Mouse (Mus musculus) embryonic stem cell, embryonic (primary cell): Measurements from ENCODE around the gene Akna.

Experiments used
- CTCF ChIA-PET, 4 experiments: fragments of 300-600 bp in 2 of 4; fragments of 350-600 bp in 2 of 4; sonication (Branson Sonifier 250); formaldehyde crosslinking; loops; one replicate each; lab custom pipeline; 2022; ENCODE audit warnings: inconsistent platforms in 2 of 4; lab: Charles Lee
- POLR2A ChIA-PET, 4 experiments: fragments of 300-600 bp in 2 of 4; fragments of 350-600 bp in 2 of 4; sonication (Branson Sonifier 250); formaldehyde crosslinking; loops; one replicate each; lab custom pipeline; 2022; ENCODE audit warnings: antibody characterized with exemption in 4 of 4, inconsistent platforms in 1 of 4; lab: Charles Lee

Akna gene

GRCm38 (mm10) chr4:63400541-63401306 lies 2.4 kb downstream of the Akna start:
- ChIA-PET CTCF (no interaction called here), POLR2A (interaction anchor here in 1 of 4 experiments (1.5 kb wide), 1 partner anchor 10 kb away, joined by 4 read pairs; no protein-coding TSS in a partner anchor)

DNA sequence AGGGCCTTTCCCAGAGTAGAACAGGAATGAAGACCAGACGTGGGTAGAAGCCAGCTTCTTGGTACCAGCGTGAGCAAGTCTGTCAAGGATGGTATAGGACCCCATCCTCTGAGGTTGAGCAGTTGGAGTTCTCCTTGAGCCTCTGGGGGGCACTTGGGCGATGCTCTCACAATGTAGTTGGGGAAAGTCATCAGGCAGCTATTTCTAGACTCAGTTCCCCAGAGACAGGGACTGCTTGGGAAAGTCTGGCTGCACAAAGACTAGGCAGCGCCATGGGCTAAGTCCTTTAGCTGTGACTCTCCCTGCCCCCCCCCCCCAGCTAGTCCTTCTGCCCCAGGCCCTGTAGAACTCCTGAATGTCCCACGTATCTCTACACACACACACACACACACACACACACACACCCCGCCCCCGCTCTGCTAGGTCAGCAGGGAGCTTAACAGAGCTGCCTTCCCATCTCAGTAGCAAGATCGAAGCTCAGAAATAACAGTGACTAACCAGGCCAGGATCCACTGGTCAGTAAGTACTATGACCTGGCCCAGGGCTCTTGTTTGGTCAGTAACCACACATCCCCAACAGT lies 3.4 kb downstream of the Akna start:
- CTCF ChIA-PET = interaction anchor here in 1 of 4 experiments (0.6 kb wide), 1 partner anchor 115 kb away, joined by 3 read pairs; no protein-coding TSS in a partner anchor
- POLR2A ChIA-PET = interaction anchor here in 1 of 4 experiments (0.7 to 1.5 kb wide), 2 partner anchors 10 to 22 kb away, joined by 4 read pairs; no protein-coding TSS in a partner anchor

DNA sequence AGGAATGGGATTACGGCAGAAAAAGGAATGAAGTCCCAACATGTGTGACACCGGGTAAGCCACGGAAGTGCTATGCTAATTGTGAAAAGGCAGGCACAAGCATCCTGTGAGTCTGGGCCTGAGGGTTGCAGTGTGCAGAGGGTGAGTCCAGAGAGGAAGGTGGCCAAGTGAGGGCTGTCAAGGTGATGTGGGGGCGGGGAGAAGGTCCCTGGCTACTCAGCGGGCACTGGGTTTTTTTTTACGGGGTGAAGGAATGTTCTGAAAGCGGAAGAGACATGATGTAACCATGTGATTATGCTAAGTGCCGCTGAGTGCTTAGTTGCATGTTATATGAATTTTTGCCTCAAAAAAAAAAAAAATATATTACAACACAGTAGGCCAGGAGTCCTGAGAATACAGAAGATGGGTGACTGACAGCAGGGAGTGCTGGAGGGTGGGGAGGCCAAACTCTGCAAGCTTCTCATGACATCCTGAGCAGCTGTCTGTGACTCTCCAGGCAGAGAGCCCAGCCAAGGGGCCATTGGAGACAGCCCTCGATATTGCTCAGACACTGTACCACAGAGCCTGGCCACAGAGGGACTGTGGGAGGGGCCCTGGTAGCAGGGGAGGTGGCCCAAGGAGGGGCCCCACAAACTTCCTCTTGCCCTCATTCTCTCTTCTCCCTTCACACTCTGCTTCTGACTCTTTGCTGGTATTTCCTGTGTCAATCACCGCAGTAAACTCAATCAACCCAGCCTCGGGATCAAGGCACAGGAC lies 4.1 kb downstream of the Akna start:
- POLR2A ChIA-PET = interaction anchor here in 1 of 4 experiments (0.7 kb wide), 1 partner anchor 21 kb away, joined by 4 read pairs; no protein-coding TSS in a partner anchor
- CTCF ChIA-PET = no interaction called here

DNA sequence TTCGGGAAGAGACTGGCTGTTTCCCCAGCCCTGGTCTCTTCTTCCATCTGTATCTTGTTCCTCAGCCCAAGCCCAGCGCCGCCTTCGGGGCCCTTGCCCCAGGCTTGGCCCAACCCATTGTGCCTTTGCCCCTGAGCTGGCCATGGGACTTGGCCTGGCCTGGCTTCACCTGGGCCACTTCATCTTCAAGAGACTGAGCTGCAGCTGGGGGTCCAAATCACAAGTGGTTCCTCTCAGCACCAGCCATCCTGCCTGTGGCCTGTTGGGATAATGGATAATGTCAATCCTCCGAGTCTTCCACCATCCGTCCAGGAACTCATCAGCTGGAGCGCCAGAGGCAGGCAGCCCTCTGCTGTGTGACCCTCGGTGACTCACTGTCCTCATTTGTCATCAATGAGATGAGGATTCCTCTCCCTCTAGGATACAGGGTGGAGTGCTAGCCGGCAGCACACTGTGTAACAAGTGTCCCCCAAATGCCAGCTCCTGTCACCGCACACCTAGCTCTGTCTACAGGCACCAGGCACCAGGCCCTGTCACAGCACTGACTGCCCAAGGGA lies 5.1 kb downstream of the Akna start:
- CTCF ChIA-PET = interaction anchor here in 1 of 4 experiments (0.8 kb wide), 1 partner anchor 11 kb away, joined by 4 read pairs; no protein-coding TSS in a partner anchor

GRCm38 (mm10) chr4:63391322-63391721 lies 11.8 kb downstream of the Akna start:
- CTCF ChIA-PET = no interaction called here
- POLR2A ChIA-PET = interaction anchor here in 1 of 4 experiments (0.5 to 0.6 kb wide), 2 partner anchors 168 to 268 kb away, joined by 3 read pairs; no protein-coding TSS in a partner anchor

More for the DNA sequence above, 5.1 kb downstream of the Akna start:
- POLR2A ChIA-PET = interaction anchor here in 2 of 4 experiments (0.6 to 0.9 kb wide), 2 partner anchors 9 to 109 kb away, joined by 3 to 6 read pairs; no protein-coding TSS in a partner anchor

DNA sequence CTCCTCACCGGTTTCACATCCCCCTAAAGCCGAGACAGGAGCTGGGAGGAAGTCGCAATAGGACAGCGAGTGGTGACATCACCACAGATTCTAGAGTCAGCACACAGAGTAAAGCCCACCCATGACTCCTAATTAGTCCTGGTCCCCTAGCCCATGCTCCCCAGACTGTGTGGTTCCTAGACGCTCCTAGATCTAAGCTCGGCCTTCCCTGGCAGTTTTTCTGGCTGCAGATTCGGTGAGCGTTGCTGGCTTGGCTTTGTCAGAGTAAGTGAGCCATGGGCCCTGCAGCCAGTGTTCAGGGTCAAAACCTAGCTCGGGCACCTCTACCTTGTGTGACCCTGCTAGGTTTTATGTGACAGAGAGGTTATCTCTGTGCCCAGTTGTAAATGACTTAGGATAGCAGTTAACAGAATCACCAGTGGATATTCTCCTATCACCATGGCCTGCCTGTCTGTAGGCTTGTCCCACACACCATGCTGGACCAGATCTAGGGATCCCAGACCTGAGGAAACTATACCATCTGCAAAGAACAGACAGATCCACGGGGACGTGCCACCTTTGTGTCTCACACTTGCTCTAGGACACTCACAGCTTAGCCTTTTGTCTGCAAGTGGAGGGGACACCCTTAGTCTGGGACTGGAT lies 13.1 kb downstream of the Akna start:
- CTCF ChIA-PET = interaction anchor here in 2 of 4 experiments (0.6 to 0.7 kb wide), 2 partner anchors 117 to 144 kb away, joined by 8 read pairs; no protein-coding TSS in a partner anchor
- POLR2A ChIA-PET = interaction anchor here in 1 of 4 experiments (0.8 to 1.8 kb wide), 2 partner anchors 11 to 415 kb away, joined by 3 read pairs; no protein-coding TSS in a partner anchor

GRCm38 (mm10) chr4:63389121-63389886 lies 13.8 kb downstream of the Akna start:
- ChIA-PET CTCF (interaction anchor here in 3 of 4 experiments (0.6 to 1.6 kb wide), 7 partner anchors 12 to 446 kb away, joined by 3 to 8 read pairs (median 4); no protein-coding TSS in a partner anchor), POLR2A (interaction anchor here in 2 of 4 experiments (0.5 to 1.8 kb wide), 6 partner anchors 9 to 414 kb away, joined by 3 to 4 read pairs (median 3); partner anchors contain the start of gene Atp6v1g1 (in 1 of the 2))

DNA sequence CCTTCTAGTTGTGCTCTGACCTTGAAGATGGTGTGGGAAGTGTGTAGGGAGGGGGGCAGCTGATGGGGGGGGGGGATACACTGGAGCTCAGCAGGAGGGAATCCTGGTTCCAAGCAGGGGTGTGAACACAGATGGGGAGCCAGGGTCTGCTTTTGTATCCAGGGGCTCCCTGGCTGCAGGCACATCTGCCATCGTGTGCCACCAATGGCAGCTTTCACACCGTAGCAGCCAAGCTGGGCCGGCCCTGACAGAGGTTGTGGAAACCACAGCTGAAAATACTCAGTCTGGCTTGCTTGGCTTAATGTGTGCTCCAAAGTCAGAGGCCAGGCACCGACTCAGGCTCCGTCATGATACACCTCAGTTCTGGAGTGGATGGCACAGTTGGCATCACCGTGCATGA lies 15.1 kb downstream of the Akna start:
- CTCF ChIA-PET = interaction anchor here in 2 of 4 experiments (1.0 to 1.6 kb wide), 2 partner anchors 19 to 20 kb away, joined by 3 read pairs; no protein-coding TSS in a partner anchor

GRCm38 (mm10) chr4:63385784-63386183 lies 17.4 kb downstream of the Akna start:
- POLR2A ChIA-PET = interaction anchor here in 1 of 4 experiments (1.6 kb wide), 1 partner anchor 20 kb away, joined by 3 read pairs; no protein-coding TSS in a partner anchor
- CTCF ChIA-PET = interaction anchor here in 2 of 4 experiments (0.8 to 1.1 kb wide), 2 partner anchors 14 kb away, joined by 3 read pairs; no protein-coding TSS in a partner anchor

More for the DNA sequence above, 15.1 kb downstream of the Akna start:
- POLR2A ChIA-PET = interaction anchor here in 1 of 4 experiments (1.5 kb wide), 1 partner anchor 11 kb away, joined by 4 read pairs; no protein-coding TSS in a partner anchor

GRCm38 (mm10) chr4:63385253-63385652 lies 17.9 kb downstream of the Akna start:
- CTCF ChIA-PET = no interaction called here
- POLR2A ChIA-PET = interaction anchor here in 1 of 4 experiments (1.6 kb wide), 1 partner anchor 20 kb away, joined by 3 read pairs; no protein-coding TSS in a partner anchor

DNA sequence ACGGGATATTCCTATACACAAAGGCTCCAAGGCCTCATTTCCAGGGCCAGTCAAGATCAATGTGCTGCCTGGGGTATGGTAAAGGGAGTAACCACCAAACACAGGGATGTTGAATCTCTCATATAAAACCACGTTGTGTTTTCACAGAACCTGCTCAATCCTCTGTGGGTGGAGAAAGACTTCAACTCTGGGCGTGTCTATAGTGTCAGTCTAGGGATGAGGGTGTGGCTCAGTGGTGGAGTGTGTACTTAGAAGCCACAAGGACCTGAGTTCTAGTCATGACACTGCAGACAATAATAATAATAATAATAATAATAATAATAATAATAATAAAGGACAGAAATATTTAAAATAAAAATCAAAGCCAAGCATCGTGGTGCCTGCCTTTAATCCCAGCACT lies 18.9 kb downstream of the Akna start:
- POLR2A ChIA-PET = interaction anchor here in 1 of 4 experiments (1.2 kb wide), 1 partner anchor 26 kb away, joined by 4 read pairs; no protein-coding TSS in a partner anchor
- CTCF ChIA-PET = interaction anchor here in 1 of 4 experiments (1.5 kb wide), 1 partner anchor 16 kb away, joined by 4 read pairs; no protein-coding TSS in a partner anchor

DNA sequence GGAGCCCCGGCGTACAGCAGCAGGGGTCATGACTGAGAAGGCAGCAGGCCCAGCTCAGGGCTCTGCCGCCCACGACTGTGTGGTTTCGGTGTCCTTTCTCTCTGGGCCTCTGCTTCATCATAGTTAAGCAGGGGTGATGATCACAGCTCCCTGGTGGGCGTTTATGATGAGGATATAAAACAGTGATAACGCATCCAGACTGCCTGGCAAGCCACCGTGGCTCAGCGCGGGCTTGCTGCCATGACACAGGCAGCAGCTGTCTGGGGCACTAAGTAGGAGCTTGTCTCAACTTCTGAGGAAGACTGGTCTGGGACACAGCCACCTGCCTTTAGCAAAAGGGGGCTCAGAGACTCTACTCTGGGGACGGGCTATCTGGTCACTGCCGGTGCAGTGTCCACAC lies 19.7 kb downstream of the Akna start:
- ChIA-PET CTCF (interaction anchor here in 2 of 4 experiments (0.6 to 1.5 kb wide), 3 partner anchors 14 to 76 kb away, joined by 3 to 5 read pairs (median 4); no protein-coding TSS in a partner anchor), POLR2A (interaction anchor here in 1 of 4 experiments (0.8 to 1.3 kb wide), 3 partner anchors 11 to 27 kb away, joined by 3 to 4 read pairs (median 4); partner anchors contain the start of gene Akna)

GRCm38 (mm10) chr4:63382676-63383369 lies 20.3 kb downstream of the Akna start:
- POLR2A ChIA-PET = interaction anchor here in 1 of 4 experiments (1.2 to 1.3 kb wide), 2 partner anchors 12 to 28 kb away, joined by 3 to 4 read pairs; no protein-coding TSS in a partner anchor
- CTCF ChIA-PET = interaction anchor here in 2 of 4 experiments (0.6 to 1.5 kb wide), 3 partner anchors 13 to 76 kb away, joined by 3 to 5 read pairs (median 4); no protein-coding TSS in a partner anchor

GRCm38 (mm10) chr4:63377483-63377882 lies 25.7 kb downstream of the Akna start:
- ChIA-PET POLR2A (interaction anchor here in 3 of 4 experiments (0.6 to 3.6 kb wide), 9 partner anchors 9 to 179 kb away, joined by 3 to 19 read pairs (median 4); partner anchors contain the start of gene Orm2 (in 1 of the 3)), CTCF (interaction anchor here (0.6 to 3.0 kb wide), 13 partner anchors 9 to 622 kb away, joined by 3 to 20 read pairs (median 4); no protein-coding TSS in a partner anchor)

DNA sequence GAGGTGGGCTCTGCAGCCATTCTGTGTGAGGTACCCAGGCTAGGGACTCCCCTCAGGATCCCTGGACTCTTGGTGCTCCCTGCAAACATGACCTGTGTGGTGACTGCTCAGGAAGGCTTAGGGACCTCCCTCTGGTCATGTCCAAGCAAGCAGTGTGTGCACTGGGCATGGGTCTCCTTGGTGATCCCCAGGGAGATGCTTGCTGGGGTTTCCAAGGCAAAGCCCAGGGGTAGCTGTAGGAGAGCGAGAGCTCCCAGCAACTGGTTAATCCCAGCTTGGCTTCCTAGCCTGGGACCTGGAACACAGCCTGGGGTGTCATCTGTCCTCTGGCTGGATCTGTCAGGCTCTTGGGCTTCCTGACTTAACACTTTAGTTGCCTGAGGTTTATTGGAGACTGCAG lies 27.8 kb downstream of the Akna start:
- CTCF ChIA-PET = interaction anchor here in 3 of 4 experiments (0.6 to 0.9 kb wide), 3 partner anchors 34 to 653 kb away, joined by 3 read pairs; no protein-coding TSS in a partner anchor

More for the DNA sequence above, 27.8 kb downstream of the Akna start:
- POLR2A ChIA-PET = interaction anchor here in 1 of 4 experiments (0.7 to 3.6 kb wide), 2 partner anchors 12 to 34 kb away, joined by 4 to 19 read pairs; no protein-coding TSS in a partner anchor
